9 mouse cellular contexts compared by ENCODE assay signal in the genomic region with DNA sequence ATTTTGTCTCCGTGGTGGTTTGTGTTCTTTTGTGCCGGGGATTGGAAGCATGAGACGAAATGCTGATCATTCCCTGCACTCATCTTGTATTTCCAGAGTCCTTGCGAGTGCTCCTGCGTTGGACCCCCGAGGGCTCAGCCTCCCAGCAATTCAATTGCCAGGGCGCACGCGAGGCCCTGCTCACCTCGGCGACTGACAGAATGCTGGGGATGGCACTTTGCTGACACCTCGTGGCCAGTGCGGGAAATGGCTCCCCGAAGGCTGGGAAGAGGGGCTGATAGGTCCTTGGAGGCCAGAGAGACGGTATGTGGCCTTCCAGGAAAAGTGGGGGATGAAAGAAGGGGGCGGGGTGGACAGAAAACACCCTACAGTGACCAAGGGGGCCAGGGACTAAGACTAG. TPM values are rescaled to one million over a fixed set of nuclear protein-coding genes. Genes with fewer than 3 reads are reported as not detected.
DNase-seq lines count a peak whose midpoint lies in the region; ATAC-seq and TF ChIP-seq lines count a peak whose summit lies in the region.
"Had no signal": no experiment of that assay in that cellular context is flagged by ENCODE, and none has a peak within 500 bp of the region (broad histone marks: within the 10 kb centered on the region; RNA-seq: fewer than 3 reads in every experiment).

No protein-coding gene starts in this region.

- H3K4me2 ChIP-seq in heart, embryonic 12.5 days = no peak overlapping the region
- H3K4me2 ChIP-seq in kidney, postnatal 0 days (ENCODE audit: low read length) = no peak overlapping the region
- H3K4me2 ChIP-seq in liver, embryonic 13.5 days = no peak overlapping the region
- no peak overlapping the region for H3K4me2 ChIP-seq in neural tube, embryonic 14.5 days (ENCODE audit: low read depth, low read length)
- H3K4me2 ChIP-seq: stomach, embryonic 15.5 days had no signal

- no peak for TF ChIP-seq POLR2A in embryonic fibroblast, embryonic 13.5 days (IDR thresholded peaks at IDR 0.05; ENCODE audit: low read depth, low read length)
- TF ChIP-seq POLR2A in thymus, adult 2 months (IDR thresholded peaks at IDR 0.05; ENCODE audit: control insufficient read depth, extremely low read depth, insufficient read depth, low read length, poor library complexity) = no peak

- peaks cover 38% of the 10 kb centered on the region for H3K27me3 ChIP-seq in heart, embryonic 12.5 days (replicated peaks)
- H3K27me3 ChIP-seq in kidney, postnatal 0 days (ENCODE audit: insufficient read depth, low read length) = no peaks in the 10 kb centered on the region
- no peaks in the 10 kb centered on the region; the same call in 1 of the 2 replicates for H3K27me3 ChIP-seq in liver, embryonic 13.5 days
- no peaks in the 10 kb centered on the region for H3K27me3 ChIP-seq in neural tube, embryonic 14.5 days (ENCODE audit: control insufficient read depth, insufficient read depth, low read length)
- H3K27me3 ChIP-seq in thymus, adult 2 months (ENCODE audit: control insufficient read depth, insufficient read depth, low read length) = no peaks in the 10 kb centered on the region
- H3K27me3 ChIP-seq: stomach, embryonic 15.5 days had no signal

- H3K27ac ChIP-seq in embryonic fibroblast, embryonic 13.5 days (ENCODE audit: insufficient read depth, low read length) = no peak overlapping the region
- no peak overlapping the region for H3K27ac ChIP-seq in heart, embryonic 12.5 days (ENCODE audit: poor library complexity, severe bottlenecking)
- H3K27ac ChIP-seq in kidney, postnatal 0 days = no peak overlapping the region
- H3K27ac ChIP-seq in liver, embryonic 13.5 days = no peak overlapping the region
- H3K27ac ChIP-seq in neural tube, embryonic 14.5 days (ENCODE audit: low read depth, low read length) = no peak overlapping the region
- H3K27ac ChIP-seq in thymus, adult 2 months (ENCODE audit: control insufficient read depth, insufficient read depth, low read length) = no peak overlapping the region
- H3K27ac ChIP-seq: stomach, embryonic 15.5 days had no signal

- WGBS in heart, embryonic 12.5 days = 7% methylated on average over 16 of the region's 16 CpGs
- 3% methylated on average over 16 of the region's 16 CpGs for WGBS in kidney, postnatal 0 days
- 5% methylated on average over 16 of the region's 16 CpGs for whole genome bisulfite sequencing in liver, embryonic 13.5 days (ENCODE audit: insufficient replicate concordance)
- 6% methylated on average over 16 of the region's 16 CpGs for WGBS in neural tube, embryonic 14.5 days
- WGBS in thymus, adult 2 months = 12% methylated on average over 16 of the region's 16 CpGs

- TF ChIP-seq CTCF in embryonic fibroblast, embryonic 13.5 days (IDR thresholded peaks at IDR 0.05; ENCODE audit: borderline replicate concordance, insufficient read depth, low read length) = peak; percentile 99
- TF ChIP-seq CTCF in kidney, postnatal 0 days (IDR thresholded peaks at IDR 0.05; ENCODE audit: low read depth) = peak; percentile 98
- peak; percentile 90 for TF ChIP-seq CTCF in thymus, adult 2 months (IDR thresholded peaks at IDR 0.05; ENCODE audit: borderline replicate concordance, control insufficient read depth, extremely low read depth, insufficient read depth, low read length, poor library complexity)

- H3K4me1 ChIP-seq in embryonic fibroblast, embryonic 13.5 days (ENCODE audit: control insufficient read depth, insufficient read depth, low read length) = no peaks in the 10 kb centered on the region
- H3K4me1 ChIP-seq in heart, embryonic 12.5 days (replicated peaks) = no peaks in the 10 kb centered on the region
- H3K4me1 ChIP-seq in kidney, postnatal 0 days (replicated peaks; ENCODE audit: insufficient read depth, low read length) = no peaks in the 10 kb centered on the region
- no peaks in the 10 kb centered on the region for H3K4me1 ChIP-seq in liver, embryonic 13.5 days (replicated peaks)
- H3K4me1 ChIP-seq in neural tube, embryonic 14.5 days (ENCODE audit: control insufficient read depth, insufficient read depth, low read length) = no peaks in the 10 kb centered on the region
- no peaks in the 10 kb centered on the region for H3K4me1 ChIP-seq in thymus, adult 2 months (replicated peaks; ENCODE audit: control insufficient read depth, insufficient read depth, low read length)
- H3K4me1 ChIP-seq: stomach, embryonic 15.5 days had no signal

- H3K36me3 ChIP-seq in heart, embryonic 12.5 days = no peaks in the 10 kb centered on the region
- no peaks in the 10 kb centered on the region for H3K36me3 ChIP-seq in kidney, postnatal 0 days (ENCODE audit: insufficient read depth, low read length)
- no peaks in the 10 kb centered on the region for H3K36me3 ChIP-seq in liver, embryonic 13.5 days
- H3K36me3 ChIP-seq in neural tube, embryonic 14.5 days (ENCODE audit: control insufficient read depth, insufficient read depth, low read length) = no peaks in the 10 kb centered on the region
- no peaks in the 10 kb centered on the region for H3K36me3 ChIP-seq in thymus, adult 2 months (ENCODE audit: control insufficient read depth, insufficient read depth, low read length)
- H3K36me3 ChIP-seq: stomach, embryonic 15.5 days had no signal

- no peak overlapping the region for H3K4me3 ChIP-seq in embryonic fibroblast, embryonic 13.5 days (ENCODE audit: insufficient read depth, low read length)
- no peak overlapping the region for H3K4me3 ChIP-seq in heart, embryonic 12.5 days
- no peak overlapping the region for H3K4me3 ChIP-seq in kidney, postnatal 0 days (replicated peaks; ENCODE audit: low read depth, low read length)
- H3K4me3 ChIP-seq in liver, embryonic 13.5 days (replicated peaks) = no peak overlapping the region
- no peak overlapping the region for H3K4me3 ChIP-seq in neural tube, embryonic 14.5 days (ENCODE audit: low read depth, low read length)
- no peak overlapping the region for H3K4me3 ChIP-seq in thymus, adult 2 months (ENCODE audit: control insufficient read depth, insufficient read depth, low read length)
- H3K4me3 ChIP-seq: stomach, embryonic 15.5 days had no signal

- H3K9me3 ChIP-seq in heart, embryonic 12.5 days (replicated peaks) = peaks cover 7% of the 10 kb centered on the region; the same call in 1 of the 2 replicates
- H3K9me3 ChIP-seq in kidney, postnatal 0 days (replicated peaks; ENCODE audit: low read length) = no peaks in the 10 kb centered on the region
- no peaks in the 10 kb centered on the region for H3K9me3 ChIP-seq in liver, embryonic 13.5 days (replicated peaks)
- no peaks in the 10 kb centered on the region for H3K9me3 ChIP-seq in neural tube, embryonic 14.5 days (ENCODE audit: control insufficient read depth, low read length)
- H3K9me3 ChIP-seq: stomach, embryonic 15.5 days had no signal

- DNase-seq in CD4-positive helper T cell, adult 2 months (ENCODE audit: low read depth, low spot score) = peak; percentile 56
- DNase-seq in adrenal gland, postnatal 4 days (ENCODE audit: low spot score in 2 of 2) = peak; percentile 59 to 71
- peak; percentile 76 for DNase-seq in kidney, postnatal 0 days (ENCODE audit: low spot score)
- peak; percentile 13 for DNase-seq in liver, embryonic 13.5 days
- DNase-seq in thymus, adult 2 months = peak; percentile 80

- no peak overlapping the region for H3K9ac ChIP-seq in heart, embryonic 12.5 days
- no peak overlapping the region for H3K9ac ChIP-seq in kidney, postnatal 0 days (ENCODE audit: low read depth, low read length)
- no peak overlapping the region for H3K9ac ChIP-seq in liver, embryonic 13.5 days
- no peak overlapping the region for H3K9ac ChIP-seq in neural tube, embryonic 14.5 days (replicated peaks; ENCODE audit: low read depth, low read length)
- H3K9ac ChIP-seq: stomach, embryonic 15.5 days had no signal

- 0 out of 2 replicates have a peak, but pooled peaks have one; percentile 30 for ATAC-seq in heart, embryonic 12.5 days (ENCODE audit: insufficient number of reproducible peaks, low FRiP score)
- no peak for ATAC-seq in kidney, postnatal 0 days (replicated peaks; ENCODE audit: low FRiP score, low read depth)
- ATAC-seq in liver, embryonic 13.5 days (ENCODE audit: low read depth) = no peak
- peak; percentile 61; the same call in 1 of the 2 replicates for ATAC-seq in neural tube, embryonic 14.5 days (ENCODE audit: low read depth)

RNA-seq across cellular contexts. Expression of a gene that starts 15.6 kb away (rescaled TPM):
- not detected for total RNA-seq in adrenal gland, postnatal 4 days (2021)
- polyA plus RNA-seq in embryonic fibroblast, embryonic 13.5 days (2011; ENCODE audit: insufficient read length, low read depth, missing spikeins) = not detected in 2 replicates
- not detected in 2 replicates for polyA plus RNA-seq in heart, embryonic 12.5 days (2016; fragmentation: Nextera tagmentation; extraction: Ambion mirVana)
- not detected in 2 replicates for polyA plus RNA-seq in kidney, postnatal 0 days (2015; fragmentation: Nextera tagmentation; extraction: Ambion mirVana)
- polyA plus RNA-seq in liver, embryonic 13.5 days (2015; fragmentation: Nextera tagmentation; extraction: Ambion mirVana) = not detected in 2 replicates
- polyA plus RNA-seq in neural tube, embryonic 14.5 days (2014; fragmentation: Nextera tagmentation; extraction: Ambion mirVana) = not detected in 2 replicates
- 0.20 TPM in 1 of 2 replicates, not detected in the other for polyA plus RNA-seq in thymus, adult 2 months (2012; rRNA removed)
- polyA plus RNA-seq: stomach, embryonic 15.5 days had no signal

RNA-seq across cellular contexts. Expression of a gene that starts 27.1 kb away (rescaled TPM):
- 1 to 10 TPM; 1.1 to 1.9 TPM for total RNA-seq in adrenal gland, postnatal 4 days (2021)
- 1.3 TPM in 1 of 2 replicates, not detected in the other for polyA plus RNA-seq in embryonic fibroblast, embryonic 13.5 days (2011; ENCODE audit: insufficient read length, low read depth, missing spikeins)
- polyA plus RNA-seq in heart, embryonic 12.5 days (2016; fragmentation: Nextera tagmentation; extraction: Ambion mirVana) = 1.4 and 1.5 TPM in 2 replicates
- polyA plus RNA-seq in kidney, postnatal 0 days (2015; fragmentation: Nextera tagmentation; extraction: Ambion mirVana) = 0.71 and 1.1 TPM in 2 replicates
- polyA plus RNA-seq in liver, embryonic 13.5 days (2015; fragmentation: Nextera tagmentation; extraction: Ambion mirVana) = not detected in 2 replicates
- polyA plus RNA-seq in neural tube, embryonic 14.5 days (2014; fragmentation: Nextera tagmentation; extraction: Ambion mirVana) = 0.82 and 0.91 TPM in 2 replicates
- 2.3 and 4.8 TPM in 2 replicates for polyA plus RNA-seq in thymus, adult 2 months (2012; rRNA removed)

RNA-seq across cellular contexts. Expression of a gene that starts 38.7 kb away (rescaled TPM):
- total RNA-seq in adrenal gland, postnatal 4 days (2021) = 10 to 100 TPM; 29.1 to 31.8 TPM
- 0.35 and 0.74 TPM in 2 replicates for polyA plus RNA-seq in embryonic fibroblast, embryonic 13.5 days (2011; ENCODE audit: insufficient read length, low read depth, missing spikeins)
- polyA plus RNA-seq in heart, embryonic 12.5 days (2016; fragmentation: Nextera tagmentation; extraction: Ambion mirVana) = 14.1 and 16.1 TPM in 2 replicates
- polyA plus RNA-seq in kidney, postnatal 0 days (2015; fragmentation: Nextera tagmentation; extraction: Ambion mirVana) = 4.4 and 5.4 TPM in 2 replicates
- 1.7 and 2.1 TPM in 2 replicates for polyA plus RNA-seq in liver, embryonic 13.5 days (2015; fragmentation: Nextera tagmentation; extraction: Ambion mirVana)
- 17.4 and 26.6 TPM in 2 replicates for polyA plus RNA-seq in neural tube, embryonic 14.5 days (2014; fragmentation: Nextera tagmentation; extraction: Ambion mirVana)
- 9.2 and 10.0 TPM in 2 replicates for polyA plus RNA-seq in thymus, adult 2 months (2012; rRNA removed)

Comparison
In these comparisons a context has a peak if more than half of its experiments do, and no peak if none do; other contexts are left out.
1. DNase-seq: peak in every context shown above with its lines; median percentile 80 in thymus, adult 2 months; 76 in kidney, postnatal 0 days; 65 in adrenal gland, postnatal 4 days; 56 in CD4-positive helper T cell, adult 2 months; 13 in liver, embryonic 13.5 days.
2. ATAC-seq: peak in heart, embryonic 12.5 days (single experiment) and neural tube, embryonic 14.5 days (single experiment); none in kidney, postnatal 0 days (single experiment) and liver, embryonic 13.5 days (single experiment).
3. Peak in every context shown above with its lines, with median percentiles within 50 percentile points of each other: CTCF ChIP-seq.